Mouse (Mus musculus) regulatory T cell (primary cell): Measurements from ENCODE around the gene Faf1.

ENCODE experiments used
- in situ Hi-C: fragments of 300-600 bp; cut with MboI, MseI; formaldehyde crosslinking; loops from one replicate; pipeline ENCODE4 v1.15.1; 2025; ENCODE audit warnings: high pct_unique_total_duplicates

Gene Faf1

GRCm38 (mm10) chr4:109676218-109677215 lies at the start of gene Faf1:
Gene Faf1 (plus strand): TSS chr4:109676588.
- in situ Hi-C loops: no loop called here

- in situ Hi-C loops: no loop called here
These were observed 46.2 kb upstream of the Faf1 start for GRCm38 (mm10) chr4:109630215-109630614.

GRCm38 (mm10) chr4:109631029-109631428 lies 45.4 kb upstream of the Faf1 start:
- in situ Hi-C loops: no loop called here

DNA sequence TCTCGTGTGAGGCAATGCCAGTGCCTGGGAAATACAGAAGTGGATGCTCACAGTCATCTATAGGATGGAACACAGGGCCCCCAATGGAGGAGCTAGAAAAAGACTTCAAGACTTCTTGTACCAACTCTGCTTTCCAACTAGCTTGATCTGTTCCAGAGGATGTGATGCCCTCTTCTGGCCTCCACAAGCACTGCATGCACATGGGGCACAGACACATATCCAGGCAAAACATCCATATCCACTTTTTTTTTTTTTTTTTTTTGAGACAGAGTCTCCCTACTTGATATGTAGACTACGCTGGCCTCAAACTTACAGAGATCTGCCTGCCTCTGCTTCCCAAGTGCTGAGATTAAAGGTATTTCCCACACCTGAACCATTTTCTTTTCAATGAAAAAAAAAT lies 41.4 kb upstream of the Faf1 start:
- in situ Hi-C loops: no loop called here

GRCm38 (mm10) chr4:109639356-109639755 lies 37.0 kb upstream of the Faf1 start:
- in situ Hi-C loops: no loop called here

DNA sequence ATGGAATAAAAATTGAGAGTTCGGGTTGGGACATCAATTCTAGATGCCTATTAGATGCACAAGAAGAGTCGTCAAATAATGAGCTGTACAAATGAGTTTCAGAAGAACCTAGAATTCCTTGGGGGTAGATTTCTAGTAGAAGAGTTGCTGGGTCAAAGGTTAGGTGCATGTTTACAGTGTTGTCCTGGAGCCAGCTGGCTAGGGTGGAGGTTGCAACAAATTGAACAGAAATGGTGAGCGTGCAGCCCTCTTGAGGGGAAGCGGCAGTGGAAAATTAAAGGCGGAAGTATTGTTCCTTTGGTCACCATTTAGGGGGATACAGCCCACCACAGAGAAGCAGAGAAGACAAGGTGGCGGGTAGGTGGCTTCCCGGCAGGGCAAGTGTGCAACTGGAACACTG lies 36.2 kb upstream of the Faf1 start:
- in situ Hi-C loops: loop anchor here (5.0 kb wide), 1 partner anchor 57 kb away; no protein-coding TSS in a partner anchor

DNA sequence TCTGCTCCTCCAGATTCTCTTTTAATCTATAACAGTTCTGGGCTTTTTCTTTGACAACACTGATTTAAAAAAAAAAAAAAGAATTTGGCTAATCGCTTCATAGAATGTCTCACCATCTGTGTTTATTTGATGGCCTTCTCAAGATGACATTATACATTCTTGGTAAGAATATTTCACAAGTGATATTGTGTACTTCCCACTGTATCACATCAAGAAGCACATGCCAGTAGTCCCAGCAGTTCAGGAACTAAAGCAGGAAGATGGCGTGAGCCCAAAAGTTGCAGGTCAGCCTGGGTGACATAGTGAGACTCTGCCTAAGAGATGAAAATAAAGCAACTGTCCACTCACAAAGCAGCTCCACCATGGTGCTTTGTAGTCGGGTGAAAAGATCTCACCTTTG lies 34.9 kb upstream of the Faf1 start:
- in situ Hi-C loops: loop anchor here (5.0 kb wide), 1 partner anchor 56 kb away; no protein-coding TSS in a partner anchor

GRCm38 (mm10) chr4:109647281-109647680 lies 29.1 kb upstream of the Faf1 start:
- in situ Hi-C loops: no loop called here

DNA sequence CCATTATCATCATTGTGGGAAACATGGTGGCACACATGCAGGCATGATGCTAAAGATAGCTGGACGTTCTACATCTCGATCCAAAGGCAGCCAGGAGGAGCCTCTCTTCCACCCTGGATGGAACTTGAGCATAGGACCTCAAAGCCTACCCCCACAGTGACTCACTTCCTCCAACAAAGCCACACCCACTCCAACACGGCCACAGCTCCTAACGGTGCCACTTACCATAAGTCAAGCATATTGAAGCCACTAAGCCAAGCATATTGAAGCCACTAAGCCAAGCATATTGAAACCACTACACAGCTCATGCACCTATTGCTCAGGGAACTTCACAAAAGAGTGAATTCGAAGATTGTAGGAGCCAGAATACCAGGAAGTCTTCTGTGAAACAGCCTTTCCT lies 27.1 kb upstream of the Faf1 start:
- in situ Hi-C loops: no loop called here

DNA sequence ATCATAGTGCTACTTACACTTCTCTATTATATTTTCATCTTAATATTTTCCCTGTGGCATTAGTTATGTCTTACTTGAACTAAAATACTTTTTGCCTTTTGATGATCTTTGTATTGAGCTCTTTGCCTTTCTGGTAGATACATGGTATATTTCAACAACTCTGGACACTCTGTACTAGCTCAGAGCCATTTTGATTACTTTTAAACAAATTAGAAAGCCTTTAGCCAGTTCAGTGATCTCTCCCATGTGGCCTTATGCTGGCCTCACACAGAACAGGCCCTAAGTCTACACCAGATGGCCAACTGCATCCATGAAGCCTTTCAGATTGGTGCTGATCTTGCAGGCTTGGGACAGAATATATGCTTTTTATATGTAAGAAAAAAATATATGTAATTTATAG lies 23.1 kb upstream of the Faf1 start:
- in situ Hi-C loops: no loop called here

DNA sequence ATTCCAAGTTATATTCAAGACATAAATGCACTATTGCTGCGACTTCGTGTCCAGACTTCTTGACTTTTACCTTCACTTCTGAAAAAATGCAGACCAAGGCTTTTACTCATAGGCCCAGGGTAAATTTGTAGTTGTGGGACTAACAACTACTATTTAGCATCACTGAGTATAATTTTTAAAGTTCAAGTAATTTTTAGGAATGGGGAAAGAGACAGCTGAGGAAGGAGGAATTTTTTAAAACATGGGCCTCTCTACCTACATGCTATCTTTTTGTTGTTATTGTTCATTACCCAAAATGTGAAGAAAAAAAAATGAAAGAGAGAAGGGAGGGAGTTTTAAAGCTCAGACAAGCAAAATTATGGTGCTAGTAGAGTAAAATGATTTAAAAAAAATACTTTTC lies 21.7 kb upstream of the Faf1 start:
- in situ Hi-C loops: no loop called here

GRCm38 (mm10) chr4:109655738-109656137 lies 20.6 kb upstream of the Faf1 start:
- in situ Hi-C loops: no loop called here

GRCm38 (mm10) chr4:109656301-109656700 lies 20.1 kb upstream of the Faf1 start:
- in situ Hi-C loops: no loop called here

- in situ Hi-C loops: no loop called here
These were observed 19.2 kb upstream of the Faf1 start for GRCm38 (mm10) chr4:109657021-109657850.

DNA sequence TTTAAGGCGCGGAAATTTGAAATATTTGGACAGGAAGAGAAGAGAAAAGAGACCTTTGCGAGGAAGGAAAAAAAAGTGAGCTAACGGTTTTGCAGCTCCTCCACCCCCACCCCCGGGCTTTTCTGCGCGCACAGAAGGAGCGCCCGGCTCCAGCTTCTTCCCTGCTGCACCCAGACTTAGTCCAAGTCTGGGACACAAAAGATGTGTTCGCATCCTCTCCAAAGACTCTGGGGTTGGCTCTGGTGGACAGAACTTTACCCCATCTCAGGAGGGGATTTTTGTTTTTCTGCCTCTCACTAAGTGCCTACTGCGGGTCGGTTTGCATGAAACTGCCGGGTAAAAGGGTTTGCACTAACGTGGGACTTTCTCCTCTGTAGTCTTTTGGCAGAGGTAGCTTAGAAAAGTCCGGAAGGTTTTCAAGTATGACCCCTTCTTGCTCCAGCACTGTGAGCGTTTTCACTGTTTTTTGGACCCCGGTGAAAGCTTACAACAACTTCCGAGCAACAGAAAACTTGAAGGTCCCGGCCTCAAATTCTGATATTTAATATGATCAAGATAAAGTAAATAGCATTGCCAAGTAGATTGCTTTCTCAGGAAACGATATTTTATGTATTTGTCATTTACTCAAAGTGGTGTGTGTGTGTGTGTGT lies 18.4 kb upstream of the Faf1 start:
- in situ Hi-C loops: no loop called here

DNA sequence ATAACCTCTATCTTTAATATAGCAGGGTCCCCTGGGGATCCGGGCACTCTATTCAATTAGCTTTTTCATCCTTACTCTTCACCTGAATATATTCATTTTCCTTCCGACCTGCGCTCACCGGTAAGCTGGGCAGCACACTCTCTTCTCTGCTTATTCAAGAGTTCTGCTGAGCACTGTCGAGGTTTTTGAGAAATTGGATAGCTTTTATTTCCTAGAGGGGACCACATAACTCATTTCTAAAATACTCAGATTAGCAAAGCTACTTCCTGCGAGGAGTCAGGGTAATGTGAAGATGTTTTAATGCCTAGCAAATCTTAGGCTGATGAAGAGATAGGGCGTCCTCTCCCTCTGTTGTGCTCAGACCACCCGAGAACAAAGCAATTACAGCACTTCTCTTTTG lies 17.6 kb upstream of the Faf1 start:
- in situ Hi-C loops: no loop called here

DNA sequence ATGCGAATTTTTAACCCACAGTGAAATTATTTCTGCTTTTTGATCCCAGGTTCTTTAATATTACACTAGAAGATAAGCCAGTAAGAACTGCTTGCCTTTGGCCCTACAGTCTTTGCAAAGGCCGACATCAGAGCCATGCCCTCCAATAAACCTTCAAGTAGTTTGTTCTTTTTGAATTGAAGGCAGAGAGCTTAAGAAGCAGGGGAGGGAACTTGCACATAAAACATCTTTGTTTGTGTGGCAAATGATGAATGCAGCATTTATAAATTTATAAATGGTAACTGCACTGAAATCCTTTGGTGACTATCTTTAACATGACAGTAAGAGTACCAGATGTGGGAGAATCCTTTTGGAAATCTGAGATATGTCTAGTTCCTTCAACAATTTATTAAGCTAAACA lies 16.8 kb upstream of the Faf1 start:
- in situ Hi-C loops: no loop called here

DNA sequence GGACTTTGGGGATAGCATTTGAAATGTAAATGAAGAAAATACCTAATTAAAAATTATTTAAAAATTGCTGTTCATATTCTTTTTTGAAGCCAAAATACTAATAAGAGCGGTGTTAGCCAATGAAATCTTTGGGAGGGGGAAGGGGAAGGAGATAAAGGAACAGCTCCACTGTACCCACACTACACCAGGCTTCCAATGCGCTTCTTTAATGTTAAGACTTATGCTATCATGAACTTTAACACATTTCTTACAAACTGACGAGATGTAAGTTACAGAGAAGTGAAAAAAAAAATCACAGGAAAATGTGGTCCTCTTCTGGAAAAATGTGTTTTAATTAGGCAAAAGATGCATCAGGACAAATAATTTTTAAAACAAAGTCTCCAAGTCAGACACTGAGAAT lies 15.8 kb upstream of the Faf1 start:
- in situ Hi-C loops: no loop called here

GRCm38 (mm10) chr4:109661183-109661582 lies 15.2 kb upstream of the Faf1 start:
- in situ Hi-C loops: no loop called here

DNA sequence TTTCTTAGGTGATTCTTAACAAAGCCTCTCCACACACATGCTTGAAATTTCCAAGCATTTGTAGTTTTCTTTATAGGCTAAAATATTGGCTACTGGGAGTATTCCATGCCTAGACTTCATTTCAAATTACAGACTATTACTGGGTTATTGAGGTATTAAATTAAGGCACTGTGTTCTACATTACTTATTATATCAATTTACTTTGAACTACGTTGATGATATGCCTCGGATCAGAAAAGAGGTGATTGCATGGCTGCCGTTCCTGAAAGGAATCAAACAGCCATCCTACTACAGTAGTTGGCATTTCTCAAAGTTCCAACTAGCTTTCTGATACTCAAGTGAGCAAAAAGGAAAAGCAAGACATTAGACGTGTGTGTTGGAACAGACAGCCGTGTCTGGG lies 14.1 kb upstream of the Faf1 start:
- in situ Hi-C loops: no loop called here

- in situ Hi-C loops: no loop called here
These were observed 12.3 kb upstream of the Faf1 start for GRCm38 (mm10) chr4:109664091-109664490.
